Mouse (Mus musculus): ENCODE data around the gene Lrrc38. TPM values are rescaled to one million over a fixed set of nuclear protein-coding genes. Genes with fewer than 3 reads are reported as not detected.
"Not testable (repeated sequence)": the region's sequence is repeated elsewhere in the genome, so short reads cannot be mapped to it uniquely, and the experiment has no call there.

Gene Lrrc38
- total RNA-seq (2015; ENCODE audit: low replicate concordance), result not detected in 2 replicates
- not detected in 2 replicates for total RNA-seq (2017; ENCODE audit: low replicate concordance)

- no peak for ATAC-seq (replicated peaks; ENCODE audit: low FRiP score, poor library complexity, severe bottlenecking)
Measured at GRCm38 (mm10) chr4:143349484-143349906, at the start of gene Lrrc38. Gene Lrrc38, plus strand, starts transcription at chr4:143349757.

GRCm38 (mm10) chr4:143300113-143300688 is 49.4 kb upstream of the Lrrc38 start:
- no peak for ATAC-seq (replicated peaks; ENCODE audit: low FRiP score, poor library complexity, severe bottlenecking)

GRCm38 (mm10) chr4:143301042-143301441 is 48.5 kb upstream of the Lrrc38 start:
- ATAC-seq (replicated peaks; ENCODE audit: low FRiP score, poor library complexity, severe bottlenecking), result no peak

DNA sequence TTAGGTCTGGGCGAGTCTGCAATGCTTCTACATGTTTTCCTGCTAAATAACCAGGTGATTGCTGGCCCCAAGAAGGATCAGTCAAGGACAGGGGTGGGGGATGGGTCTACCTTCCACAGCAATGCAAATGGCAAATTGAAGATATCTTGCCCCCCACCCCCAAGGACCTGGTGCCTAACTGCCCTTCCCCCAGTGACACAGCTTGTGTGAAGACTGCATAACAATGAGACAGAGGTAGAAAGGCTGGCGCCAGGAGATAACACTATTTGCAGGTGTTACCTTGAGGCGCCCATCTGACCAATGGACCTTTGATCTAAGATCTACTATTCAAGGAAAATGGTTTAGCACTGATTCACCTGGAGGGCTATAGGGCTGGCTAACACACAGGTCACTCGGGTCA is 47.7 kb upstream of the Lrrc38 start:
- ATAC-seq (replicated peaks; ENCODE audit: low FRiP score, poor library complexity, severe bottlenecking), result no peak

GRCm38 (mm10) chr4:143302279-143302890 is 47.2 kb upstream of the Lrrc38 start:
- no peak for ATAC-seq (replicated peaks; ENCODE audit: low FRiP score, poor library complexity, severe bottlenecking)

GRCm38 (mm10) chr4:143305031-143305430 is 44.5 kb upstream of the Lrrc38 start:
- ATAC-seq (replicated peaks; ENCODE audit: low FRiP score, poor library complexity, severe bottlenecking), result no peak

DNA sequence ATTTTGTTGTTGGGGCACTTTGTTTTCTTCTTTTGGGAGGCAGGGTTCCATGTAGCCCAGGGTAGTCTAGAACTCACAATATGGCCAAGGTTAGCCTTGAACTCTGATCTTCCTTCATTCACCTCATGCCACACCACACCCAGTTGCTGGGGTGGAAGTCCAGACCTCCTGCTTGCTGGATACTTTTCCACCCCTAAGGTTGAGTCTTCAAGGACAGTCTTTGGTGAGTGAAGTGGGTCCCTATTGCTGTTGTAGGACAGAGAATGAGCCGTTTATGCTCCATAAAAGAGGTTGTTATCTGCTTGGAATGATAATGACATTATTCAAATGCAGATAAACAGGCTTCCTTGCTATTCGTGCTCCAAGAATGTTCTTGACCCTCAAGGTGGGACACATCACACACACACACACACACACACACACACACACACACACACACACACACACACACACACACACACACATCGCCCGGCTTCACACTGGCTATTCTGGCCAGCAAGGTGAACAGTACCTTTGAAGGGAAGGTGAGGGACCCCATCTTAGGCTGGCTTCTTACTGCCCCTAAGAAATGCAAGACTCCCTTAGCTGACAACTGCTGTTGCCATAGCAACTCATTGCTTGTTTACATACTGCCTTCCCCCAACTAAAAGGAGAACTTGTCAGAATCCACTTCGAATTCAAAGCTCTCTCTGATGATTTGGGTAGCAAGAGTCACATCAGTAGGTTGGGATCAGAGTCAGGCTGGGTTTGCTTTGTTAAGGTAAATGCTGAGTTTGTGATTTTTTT is 43.4 kb upstream of the Lrrc38 start:
- no peak for ATAC-seq (replicated peaks; ENCODE audit: low FRiP score, poor library complexity, severe bottlenecking)

GRCm38 (mm10) chr4:143311341-143311740 is 38.2 kb upstream of the Lrrc38 start:
- ATAC-seq (replicated peaks; ENCODE audit: low FRiP score, poor library complexity, severe bottlenecking), result no peak

DNA sequence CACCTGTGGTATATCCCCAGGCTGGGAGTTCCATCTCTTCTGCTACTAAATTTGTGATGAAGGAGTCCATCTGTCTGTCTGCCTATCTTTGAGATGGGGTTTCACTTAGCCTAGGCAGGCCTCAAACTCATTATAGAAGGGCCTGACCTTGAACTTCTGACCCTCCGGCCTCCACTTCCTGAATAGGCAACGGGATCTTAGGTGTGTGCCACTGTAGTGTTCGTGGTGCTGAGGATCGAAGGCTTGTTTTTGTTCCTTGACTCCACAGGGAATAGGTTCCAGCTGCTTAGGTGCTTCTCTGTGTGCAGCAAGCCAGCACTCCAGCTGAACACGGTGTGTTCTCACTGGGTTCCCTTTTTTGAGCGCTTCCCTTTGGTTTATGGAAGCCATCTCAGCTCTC is 36.3 kb upstream of the Lrrc38 start:
- no peak for ATAC-seq (replicated peaks; ENCODE audit: low FRiP score, poor library complexity, severe bottlenecking)

DNA sequence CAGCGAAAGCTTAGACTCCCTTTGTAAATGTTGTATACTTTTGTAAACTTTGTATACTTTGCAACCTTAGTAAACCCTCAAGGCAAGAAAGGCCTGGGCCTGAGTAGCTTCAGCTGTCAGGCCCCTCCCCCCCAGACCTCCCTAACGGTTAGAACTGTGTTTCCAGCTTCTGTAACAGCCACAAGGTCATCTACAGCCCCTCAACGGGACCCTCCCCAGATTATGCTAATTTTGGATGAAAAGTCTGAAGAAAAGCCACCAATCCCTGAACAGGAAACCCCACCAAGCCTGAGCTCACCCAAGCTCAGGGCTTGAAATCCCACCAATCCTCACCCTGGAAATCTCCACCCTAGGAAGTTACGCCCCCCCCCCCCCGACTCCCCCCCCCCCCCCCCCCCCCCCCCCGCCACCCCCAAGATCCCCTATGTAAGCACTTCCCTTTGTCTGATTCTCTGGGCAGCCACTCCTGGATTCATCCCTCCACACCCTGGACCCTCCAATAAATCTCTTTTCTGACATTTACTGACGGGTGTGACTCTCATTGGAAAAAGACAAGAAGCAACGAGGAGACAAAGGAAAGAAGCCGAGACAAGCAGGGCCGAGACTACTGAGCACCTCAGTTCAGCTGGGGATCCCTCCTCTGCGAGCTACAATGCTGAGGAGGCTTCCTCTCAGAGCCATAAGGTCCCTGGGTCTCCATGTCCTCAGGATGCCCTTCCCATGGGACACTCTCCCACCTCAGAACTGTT is 25.2 kb upstream of the Lrrc38 start:
- no peak for ATAC-seq (replicated peaks; ENCODE audit: low FRiP score, poor library complexity, severe bottlenecking)

GRCm38 (mm10) chr4:143324925-143325624 is 24.5 kb upstream of the Lrrc38 start:
- no peak for ATAC-seq (replicated peaks; ENCODE audit: low FRiP score, poor library complexity, severe bottlenecking)

- no peak for ATAC-seq (replicated peaks; ENCODE audit: low FRiP score, poor library complexity, severe bottlenecking)
Measured at GRCm38 (mm10) chr4:143325625-143325941, 24.0 kb upstream of the Lrrc38 start.

- ATAC-seq (replicated peaks; ENCODE audit: low FRiP score, poor library complexity, severe bottlenecking), result no peak
Measured at GRCm38 (mm10) chr4:143330566-143330965, 19.0 kb upstream of the Lrrc38 start.

DNA sequence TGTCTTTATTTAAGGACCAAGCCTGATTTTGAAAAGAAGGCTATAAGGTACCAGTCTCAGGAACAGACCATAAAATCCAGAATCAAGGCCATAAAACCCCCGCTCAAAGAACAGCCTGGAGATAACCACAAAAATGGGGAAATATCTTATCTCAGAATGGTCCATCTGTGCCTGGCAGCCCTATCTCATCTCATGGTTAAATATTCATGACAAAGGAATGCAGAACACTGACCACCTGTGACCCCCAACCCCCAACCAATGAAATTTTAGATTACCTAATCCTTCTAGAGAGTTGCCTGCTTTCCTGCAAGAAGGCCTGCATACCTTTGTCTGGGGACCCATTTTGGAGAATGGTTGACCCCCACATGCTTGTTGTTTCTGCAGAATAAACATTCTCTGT is 17.8 kb upstream of the Lrrc38 start:
- no peak for ATAC-seq (replicated peaks; ENCODE audit: low FRiP score, poor library complexity, severe bottlenecking)

DNA sequence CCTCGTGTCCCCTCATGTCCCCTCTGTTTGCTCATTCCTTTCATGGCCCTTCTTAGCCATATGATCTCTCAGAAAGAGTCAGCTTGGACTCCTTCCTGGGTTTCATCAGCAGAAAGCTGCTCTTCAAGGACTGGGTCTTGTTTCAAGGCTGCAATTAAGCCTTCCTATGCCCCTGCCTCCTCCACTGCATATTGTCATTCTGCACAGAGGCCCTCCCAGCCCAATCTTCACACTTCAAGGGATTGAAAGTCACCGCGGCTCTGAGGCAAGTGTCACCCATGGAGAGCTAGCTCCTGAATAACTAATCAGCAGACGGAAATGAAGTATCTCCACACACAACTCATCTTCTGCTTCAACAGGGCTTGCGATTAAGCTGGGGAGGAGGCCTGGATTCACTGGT is 15.4 kb upstream of the Lrrc38 start:
- no peak for ATAC-seq (replicated peaks; ENCODE audit: low FRiP score, poor library complexity, severe bottlenecking)

- no peak for ATAC-seq (replicated peaks; ENCODE audit: low FRiP score, poor library complexity, severe bottlenecking)
Measured at GRCm38 (mm10) chr4:143334995-143335394, 14.6 kb upstream of the Lrrc38 start.

- ATAC-seq (replicated peaks; ENCODE audit: low FRiP score, poor library complexity, severe bottlenecking), result no peak
Measured at GRCm38 (mm10) chr4:143336096-143336495, 13.5 kb upstream of the Lrrc38 start.

GRCm38 (mm10) chr4:143339808-143340207 is 9.7 kb upstream of the Lrrc38 start:
- ATAC-seq (replicated peaks; ENCODE audit: low FRiP score, poor library complexity, severe bottlenecking), result no peak

DNA sequence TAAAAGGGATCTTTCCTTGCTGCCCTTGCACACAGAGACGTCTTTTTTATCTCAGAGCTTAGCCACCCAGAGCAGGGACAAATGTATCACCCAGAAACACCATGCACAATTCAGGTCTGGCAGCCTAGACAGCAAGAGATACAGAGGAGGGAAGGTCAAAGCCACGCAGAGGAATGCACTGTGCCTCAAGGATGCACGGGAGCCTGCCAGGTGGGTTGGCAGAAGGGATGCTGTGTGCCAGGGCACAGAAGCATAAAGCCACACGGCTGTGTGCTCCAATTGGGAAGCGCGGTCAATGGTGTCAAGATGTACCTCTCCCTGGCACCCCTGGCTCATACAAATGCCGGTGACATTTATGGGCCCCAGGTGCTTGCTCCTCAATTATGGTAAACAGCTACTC is 8.1 kb upstream of the Lrrc38 start:
- ATAC-seq (replicated peaks; ENCODE audit: low FRiP score, poor library complexity, severe bottlenecking), result no peak

DNA sequence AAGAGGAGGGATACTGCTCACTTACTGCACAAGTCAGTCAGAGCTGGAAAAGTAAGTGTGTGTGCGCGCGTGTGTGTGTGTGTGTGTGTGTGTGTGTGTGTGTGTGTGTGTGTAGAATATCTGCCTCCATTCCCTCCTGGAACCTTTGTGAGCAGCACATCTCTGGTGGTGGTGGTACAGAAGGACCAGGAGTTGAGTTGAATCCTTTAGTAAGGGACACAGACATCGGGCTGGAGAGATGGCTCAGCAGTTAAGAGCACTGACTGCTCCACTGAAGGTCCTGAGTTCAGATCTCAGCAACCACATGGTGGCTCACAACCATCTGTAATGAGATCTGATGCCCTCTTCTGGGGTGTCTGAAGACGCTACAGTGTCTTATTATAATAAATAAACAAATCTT is 4.1 kb upstream of the Lrrc38 start:
- not testable (repeated sequence) for ATAC-seq (replicated peaks; ENCODE audit: low FRiP score, poor library complexity, severe bottlenecking)

All from erythroid progenitor cell, adult 5-6 weeks (primary cell).